Mouse (Mus musculus): ENCODE data around the gene Olfr204. TPM values are rescaled to one million over a fixed set of nuclear protein-coding genes. Genes with fewer than 3 reads are reported as not detected.
"Not testable (repeated sequence)": the region's sequence is repeated elsewhere in the genome, so short reads cannot be mapped to it uniquely, and the experiment has no call there.

Gene Olfr204
- total RNA-seq (2022), result not detected

GRCm38 (mm10) chr16:59318148-59318547 is at the start of gene Olfr204:
Olfr204 (minus strand) TSS chr16:59318248.
- DNase-seq (ENCODE audit: low spot score in 2 of 2), result no peak

- DNase-seq (ENCODE audit: low spot score in 2 of 2), result no peak
Measured at GRCm38 (mm10) chr16:59363893-59364292, 45.8 kb upstream of the Olfr204 start, which contains the start of gene Olfr209. Olfr209 (minus strand) TSS chr16:59363993.

- DNase-seq (ENCODE audit: low spot score in 2 of 2), result no peak
Measured at GRCm38 (mm10) chr16:59349146-59349545, 31.1 kb upstream of the Olfr204 start, which contains the start of gene Olfr206. Olfr206 (minus strand) TSS chr16:59349246.

GRCm38 (mm10) chr16:59331038-59331437 is 13.0 kb upstream of the Olfr204 start, which contains the start of gene Olfr205:
Olfr205 (minus strand) TSS chr16:59331138.
- no peak for DNase-seq (ENCODE audit: low spot score in 2 of 2)

GRCm38 (mm10) chr16:59323262-59323661 is 5.2 kb upstream of the Olfr204 start:
- not testable (repeated sequence) for DNase-seq (ENCODE audit: low spot score in 2 of 2)

- no peak for DNase-seq (ENCODE audit: low spot score in 2 of 2)
Measured at GRCm38 (mm10) chr16:59298581-59298980, 19.5 kb downstream of the Olfr204 start, which contains the start of gene Olfr203. Olfr203 (plus strand) TSS chr16:59298881.

- DNase-seq (ENCODE audit: low spot score in 2 of 2), result not testable (repeated sequence)
Measured at GRCm38 (mm10) chr16:59287576-59287975, 30.5 kb downstream of the Olfr204 start.

GRCm38 (mm10) chr16:59286693-59287092 is 31.4 kb downstream of the Olfr204 start, which contains the start of gene Olfr202:
Olfr202 (minus strand) TSS chr16:59286793.
- DNase-seq (ENCODE audit: low spot score in 2 of 2), result no peak

- DNase-seq (ENCODE audit: low spot score in 2 of 2), result no peak
Measured at GRCm38 (mm10) chr16:59283476-59283875, 34.6 kb downstream of the Olfr204 start.

- no peak for DNase-seq (ENCODE audit: low spot score in 2 of 2)
Measured at GRCm38 (mm10) chr16:59280542-59280941, 37.5 kb downstream of the Olfr204 start.

- not testable (repeated sequence) for DNase-seq (ENCODE audit: low spot score in 2 of 2)
Measured at GRCm38 (mm10) chr16:59272532-59272931, 45.5 kb downstream of the Olfr204 start, which contains the start of gene Olfr201. Olfr201 (minus strand) TSS chr16:59272632.

- not testable (repeated sequence) for DNase-seq (ENCODE audit: low spot score in 2 of 2)
Measured at GRCm38 (mm10) chr16:59269097-59269496, 49.0 kb downstream of the Olfr204 start.

Other genes with a start within 250 kb of the Olfr204 start
- gene Olfr190, start 240.2 kb downstream of the Olfr204 start, total RNA-seq (2022), result not detected
- not detected for gene Olfr191, start 228.4 kb downstream of the Olfr204 start, total RNA-seq (2022)
- gene Olfr193, start 206.4 kb downstream of the Olfr204 start, total RNA-seq (2022), result not detected
- not detected for gene Olfr194, start 197.2 kb downstream of the Olfr204 start, total RNA-seq (2022)
- gene Olfr195, start 171.2 kb downstream of the Olfr204 start, total RNA-seq (2022), result not detected
- not detected for gene Olfr196, start 147.8 kb downstream of the Olfr204 start, total RNA-seq (2022)
- not detected for gene Olfr198, start 114.7 kb downstream of the Olfr204 start, total RNA-seq (2022)
- gene Olfr199, start 98.5 kb downstream of the Olfr204 start, total RNA-seq (2022), result not detected
- gene Olfr201, start 45.6 kb downstream of the Olfr204 start, total RNA-seq (2022), result not detected
- not detected for gene Olfr202, start 31.5 kb downstream of the Olfr204 start, total RNA-seq (2022)
- gene Olfr203, start 19.4 kb downstream of the Olfr204 start, total RNA-seq (2022), result not detected
- not detected for gene Olfr205, start 12.9 kb upstream of the Olfr204 start, total RNA-seq (2022)
- not detected for gene Olfr206, start 31.0 kb upstream of the Olfr204 start, total RNA-seq (2022)
- not detected for gene Olfr209, start 45.7 kb upstream of the Olfr204 start, total RNA-seq (2022)
- under 1 TPM; 0.14 to 0.21 (median 0.17) TPM for gene Gabrr3, start 89.1 kb upstream of the Olfr204 start, total RNA-seq (2022)
- gene Riox2, start 153.5 kb upstream of the Olfr204 start, total RNA-seq (2022), result 10 to 100 TPM; 14.8 to 17.6 (median 15.7) TPM

Measured in layer of hippocampus, adult 8-10 months (tissue).